Mouse (Mus musculus): ENCODE data around the gene Myg1.

DNA sequence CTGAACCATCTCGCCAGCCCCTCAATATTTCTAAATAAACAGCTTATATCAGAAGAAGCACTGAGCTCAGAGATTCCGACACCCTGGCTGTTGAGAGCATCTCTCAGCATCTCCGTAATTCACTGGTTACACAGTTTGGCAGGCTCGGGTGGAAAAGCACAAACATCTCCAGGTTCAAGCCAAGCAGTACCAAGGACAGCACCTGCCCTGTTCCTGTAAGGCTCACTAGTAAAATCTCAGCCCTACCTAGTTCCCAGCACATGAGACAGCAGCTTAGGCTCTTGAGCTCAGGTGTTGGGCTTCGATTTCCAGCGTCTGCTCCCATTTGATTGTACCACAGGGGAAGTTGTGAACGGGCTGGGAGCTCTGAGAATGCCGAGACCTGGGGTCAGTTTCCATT lies 3.7 kb downstream of the Myg1 start:
- TF ChIP-seq POLR2A (IDR thresholded peaks at IDR 0.05; ENCODE audit: borderline replicate concordance, control insufficient read depth, low read depth, low read length): no peak
- no peak for TF ChIP-seq CTCF (IDR thresholded peaks at IDR 0.05; ENCODE audit: control insufficient read depth, insufficient read depth, low read length)
